Mouse (Mus musculus) urinary bladder, adult 18-20 months (tissue): Measurements from ENCODE around the gene Gpr137.

Experiments
- DNase-seq, 2 experiments: peaks; one replicate each; pipeline ENCODE4 v3.0.0; 2022; ENCODE audit warnings: low spot score in 2 of 2, mixed read lengths in 2 of 2

The Gpr137 gene

DNA sequence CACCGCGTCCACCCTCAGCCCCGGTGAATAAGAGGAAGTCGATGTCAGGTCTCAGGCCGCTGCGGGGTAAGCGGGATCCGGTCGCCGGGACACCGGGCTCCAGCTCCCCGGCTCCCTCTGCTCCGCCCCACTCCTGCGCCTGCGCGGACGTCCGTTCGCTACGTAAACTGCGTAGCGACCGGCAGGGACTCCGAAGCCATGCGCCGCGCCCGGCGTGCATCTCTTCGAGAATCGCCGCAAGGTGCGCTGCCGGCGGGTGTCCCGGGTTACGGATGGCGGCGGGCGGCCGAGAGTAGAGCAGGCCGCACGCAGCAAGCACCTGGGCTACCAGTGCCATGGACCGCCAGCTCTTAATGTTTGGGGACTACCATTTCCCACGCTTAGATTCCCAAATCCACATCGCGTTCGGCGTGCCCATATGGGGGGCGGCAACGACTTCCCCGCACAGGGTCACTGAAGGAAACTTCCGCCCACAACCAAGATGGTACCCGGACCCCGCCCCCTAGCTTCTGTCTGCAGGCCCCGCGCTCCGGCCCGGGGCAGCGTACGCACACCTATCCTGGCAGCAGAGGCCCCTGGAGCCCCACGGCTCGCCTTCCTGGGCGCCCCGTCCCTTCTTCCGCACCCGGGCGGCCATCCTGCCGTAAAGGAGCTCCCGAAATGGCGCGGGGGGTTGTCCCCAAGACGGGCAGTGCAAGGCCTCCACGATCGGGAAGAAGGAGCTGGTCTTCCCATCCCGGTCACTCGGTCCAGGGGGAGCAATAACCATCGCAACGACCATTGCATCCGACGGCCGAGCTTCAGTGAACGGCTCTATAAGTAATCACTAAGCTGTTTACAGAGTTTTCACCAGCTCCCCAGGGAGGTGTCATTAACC, 670 bp downstream of the Gpr137 start, which contains the start of gene Bad:
Bad (plus strand) TSS at position 490 of the 877 bp plus-strand sequence.
- peak; percentile 90 to 97 for DNase-seq

DNA sequence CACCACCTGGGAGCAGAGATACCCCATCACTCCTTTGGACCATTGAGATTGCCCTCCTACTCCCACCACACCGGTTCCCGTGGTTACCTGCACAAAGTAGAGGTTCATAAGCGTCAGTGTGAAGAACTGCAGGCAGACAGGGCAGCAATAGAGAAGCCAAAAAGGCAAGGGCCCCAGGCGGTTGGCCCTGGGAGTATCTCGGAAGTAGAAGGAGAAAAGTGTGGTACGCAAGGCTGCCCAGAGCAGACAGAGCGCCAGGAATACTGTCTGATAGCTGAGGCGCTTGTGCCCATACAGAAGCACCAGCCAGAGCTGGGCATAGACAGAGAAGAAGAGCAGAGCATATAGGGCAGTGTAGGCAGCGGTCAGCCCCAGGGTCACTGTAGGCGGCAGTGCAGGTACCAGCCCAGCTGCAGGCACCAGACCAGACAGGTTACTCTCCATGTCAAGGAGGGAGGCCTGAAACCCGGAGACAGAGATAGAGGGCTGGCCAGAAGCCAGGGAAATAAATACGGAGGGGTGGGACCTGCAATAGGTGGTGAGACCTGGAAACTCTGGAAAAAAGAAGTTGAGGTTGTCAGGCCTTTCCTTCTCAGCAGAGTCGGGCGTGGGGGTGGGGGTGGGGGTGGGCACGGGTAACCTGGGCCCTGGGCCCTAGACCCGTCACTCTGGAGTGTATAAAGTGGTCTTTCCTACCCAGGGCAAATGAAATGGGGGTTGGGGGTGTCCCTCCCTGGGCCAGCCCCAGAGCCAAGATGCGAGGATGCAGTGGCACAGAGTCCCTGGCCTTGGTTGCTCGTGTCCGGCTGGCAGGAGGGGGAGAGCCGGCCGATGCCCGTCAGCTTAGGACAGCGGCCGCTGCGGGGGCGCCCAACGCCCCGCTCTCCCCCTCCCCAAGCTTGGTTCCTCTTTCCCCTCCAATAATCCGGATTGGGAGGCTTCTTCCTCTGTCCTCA, 1.6 kb downstream of the Gpr137 start:
- DNase-seq, result no peak

DNA sequence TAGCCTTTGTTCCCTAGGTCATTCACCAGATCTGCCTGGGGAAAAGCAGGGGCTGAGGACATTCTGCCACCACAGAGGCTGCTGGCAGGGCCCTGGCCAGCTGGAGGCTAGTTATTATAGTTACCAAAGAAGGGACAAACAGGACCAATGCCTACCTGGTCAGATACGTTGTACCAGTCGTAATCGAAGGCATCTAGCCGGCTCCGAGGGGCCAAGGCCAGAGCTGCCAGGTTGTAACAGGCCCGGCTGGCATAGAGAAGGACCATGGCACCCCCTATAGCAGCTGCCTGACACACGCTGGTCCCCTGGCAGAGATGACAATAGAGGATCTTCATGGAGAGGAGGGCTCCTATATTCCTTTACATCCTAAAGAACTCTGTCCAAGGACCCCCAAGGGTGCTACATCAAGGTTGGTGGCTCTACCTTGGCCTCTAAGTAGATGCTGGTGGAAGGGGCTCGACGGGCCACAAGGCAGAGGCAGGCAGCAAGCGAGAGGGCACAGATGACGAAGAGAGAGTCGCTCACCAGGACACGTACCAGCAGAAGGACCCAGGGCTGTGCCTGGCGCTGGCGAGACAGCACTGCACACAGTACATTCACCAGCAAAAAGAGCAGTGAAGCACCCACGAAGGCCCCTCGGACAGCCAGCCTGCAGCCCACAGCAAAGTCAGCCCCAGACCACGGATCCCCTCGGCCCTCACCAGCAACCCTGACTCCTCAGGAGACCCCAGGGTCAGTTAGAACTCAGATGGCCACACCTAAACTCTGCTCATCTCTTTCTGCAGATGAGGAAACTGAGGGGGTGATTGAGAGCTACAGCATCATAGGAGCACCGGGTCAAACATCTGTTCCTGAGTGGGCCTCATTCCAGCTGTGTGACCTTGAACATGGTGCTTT, 2.9 kb downstream of the Gpr137 start:
- no peak for DNase-seq

DNA sequence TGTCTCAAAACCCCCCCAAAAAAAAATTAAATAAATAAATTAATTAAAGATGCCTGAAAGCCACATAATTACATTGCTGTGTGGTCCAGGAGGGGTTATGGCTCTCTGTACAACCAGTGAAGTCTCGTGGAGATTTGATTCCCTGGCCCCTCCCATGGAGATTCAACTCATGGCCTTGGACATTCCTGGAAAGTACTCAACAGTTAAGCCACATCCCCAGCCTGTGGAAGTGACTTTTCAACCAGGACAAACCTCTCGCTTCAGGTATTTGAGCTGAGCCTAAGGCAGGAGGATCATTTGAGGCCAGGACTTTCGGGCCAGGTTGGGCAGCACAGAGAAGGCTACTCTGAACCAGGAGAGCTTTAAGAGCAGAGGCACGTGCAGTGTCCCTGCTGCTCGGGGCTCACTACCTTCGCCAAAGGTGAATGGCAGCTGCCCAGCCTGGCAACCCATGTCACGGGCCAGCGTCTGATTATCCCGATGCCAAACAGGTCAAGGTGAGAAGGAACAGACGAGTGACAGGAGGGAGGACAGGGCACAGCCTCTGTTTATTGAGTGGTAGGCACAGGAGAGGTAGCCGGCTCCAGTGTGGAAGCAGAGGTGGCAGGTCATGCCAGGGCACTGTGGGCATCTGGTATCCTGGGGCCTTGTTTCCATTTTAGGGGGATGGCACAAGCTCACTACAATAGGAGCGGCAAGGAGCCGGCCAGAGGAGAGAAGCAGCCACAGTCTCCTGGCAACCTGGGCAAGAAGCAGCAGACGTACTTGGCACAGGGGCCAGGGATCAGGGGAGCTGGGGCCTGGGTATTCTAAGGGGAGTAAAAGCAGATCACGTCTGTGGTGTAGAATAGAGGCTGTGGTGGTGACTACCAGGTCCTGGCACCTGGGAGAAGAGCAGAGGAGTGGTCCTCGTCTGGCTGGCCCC, 4.5 kb downstream of the Gpr137 start:
- no peak for DNase-seq

DNA sequence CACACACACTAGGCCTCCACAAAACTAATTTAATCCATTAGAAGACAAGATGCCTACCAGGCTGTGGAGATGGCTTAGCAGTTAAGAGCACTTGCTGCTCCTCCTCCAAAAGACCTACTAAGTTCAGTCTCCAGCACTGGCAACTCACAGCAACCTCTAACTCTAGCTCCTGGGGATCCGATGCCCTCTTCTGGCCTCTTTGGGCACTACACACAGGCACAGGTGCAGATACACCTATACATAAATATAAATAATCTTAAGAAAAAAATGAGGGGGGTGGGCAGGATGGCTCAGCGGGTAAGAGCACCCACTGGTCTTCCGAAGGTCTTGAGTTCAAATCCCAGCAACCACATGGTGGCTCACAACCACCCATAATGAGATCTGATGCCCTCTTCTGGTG, 6.0 kb downstream of the Gpr137 start:
- DNase-seq, result no peak

DNA sequence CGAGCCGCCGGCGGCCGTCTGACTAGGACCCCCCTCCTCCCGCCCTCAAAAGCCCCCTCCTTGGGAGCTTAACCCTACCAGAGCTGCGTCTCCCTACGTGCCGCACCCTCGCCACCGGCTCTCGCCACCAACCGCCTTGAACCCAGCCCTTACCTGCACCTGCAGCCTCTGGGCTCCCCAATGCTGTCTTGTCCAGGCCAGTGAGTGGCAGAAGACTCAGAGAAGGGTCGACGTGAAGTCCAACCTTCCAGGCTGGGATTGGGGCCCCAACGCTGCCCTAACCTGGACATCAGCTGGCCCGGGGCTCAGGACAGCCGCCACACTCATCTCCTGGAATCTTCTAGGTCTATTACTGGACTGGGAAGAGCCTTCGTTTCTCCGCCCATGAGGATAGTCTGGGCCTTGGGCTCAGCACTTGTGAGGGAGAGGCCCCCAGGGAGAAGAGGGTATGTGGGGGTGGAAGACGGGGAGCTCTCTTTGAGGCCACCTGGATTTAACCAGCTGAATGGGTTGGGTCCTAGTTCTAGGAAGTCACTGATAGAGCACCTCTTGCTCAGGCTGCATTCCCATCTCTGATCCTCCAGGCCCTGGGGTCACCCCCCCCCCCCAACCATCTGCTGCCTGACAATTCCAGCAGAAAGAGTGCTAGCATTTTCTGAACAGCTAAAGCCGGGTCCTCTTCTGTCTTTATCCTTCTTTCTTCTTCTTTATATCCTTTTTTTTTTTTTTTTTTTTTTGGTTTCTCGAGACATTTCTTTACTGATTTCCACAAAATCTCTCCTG, 7.9 kb downstream of the Gpr137 start, which contains the start of gene Kcnk4:
Kcnk4 (minus strand) TSS at position 321 of the 783 bp plus-strand sequence.
- DNase-seq, result no peak

DNA sequence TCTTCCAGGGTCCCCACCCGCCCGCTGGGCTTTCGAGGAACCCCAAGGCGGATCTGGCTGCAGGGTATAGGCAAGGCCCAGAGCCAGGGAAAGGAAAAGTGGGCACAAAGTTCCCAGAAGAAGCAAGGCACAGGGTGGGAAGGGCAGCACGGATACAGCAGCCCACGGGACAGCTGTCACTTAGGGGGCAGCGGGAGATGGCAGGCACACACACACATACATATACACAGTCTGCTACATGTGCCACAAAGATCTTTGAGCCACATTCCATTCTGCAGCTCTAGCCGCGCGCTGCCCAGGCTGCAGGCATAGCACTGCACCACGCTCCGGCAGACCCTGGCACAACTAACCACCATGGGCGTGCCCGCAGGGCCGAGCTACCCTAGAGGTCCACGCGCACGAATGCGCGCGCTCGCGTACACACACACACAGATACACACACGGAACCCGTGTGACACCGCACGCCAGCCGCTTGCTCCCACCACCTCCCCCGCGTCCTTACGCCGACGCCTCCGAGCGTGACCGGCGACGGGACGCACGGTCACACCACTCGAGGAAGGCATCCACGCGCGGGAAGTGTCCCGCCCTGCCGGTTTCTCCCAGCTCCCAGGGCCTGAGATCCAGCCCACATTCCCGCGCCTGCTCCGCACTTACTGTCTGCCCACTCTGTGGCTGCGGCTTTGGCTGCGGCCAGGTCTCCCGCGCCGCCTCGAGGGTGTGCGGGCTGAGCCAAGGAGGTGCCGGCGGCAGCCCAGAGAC, 8.7 kb downstream of the Gpr137 start:
- DNase-seq, result peak in 1 of 2 experiments; percentile 44

DNA sequence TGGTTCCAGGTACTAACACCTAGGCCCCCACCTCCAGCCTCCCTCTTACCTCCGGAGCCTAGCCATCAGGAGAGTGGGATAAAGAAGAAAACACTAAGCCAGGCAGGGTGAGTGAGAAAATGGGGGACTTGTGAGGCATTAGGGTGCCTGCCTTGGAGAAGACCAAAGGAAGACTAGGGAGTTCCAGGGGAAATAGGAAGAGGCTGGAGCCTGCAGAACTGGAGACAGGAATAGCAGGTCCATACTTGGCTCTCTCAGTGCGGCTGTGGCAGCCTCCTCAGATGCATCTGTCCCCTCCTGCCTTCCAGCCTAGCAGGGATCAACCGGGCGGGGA, 9.2 kb downstream of the Gpr137 start:
- DNase-seq, result no peak

DNA sequence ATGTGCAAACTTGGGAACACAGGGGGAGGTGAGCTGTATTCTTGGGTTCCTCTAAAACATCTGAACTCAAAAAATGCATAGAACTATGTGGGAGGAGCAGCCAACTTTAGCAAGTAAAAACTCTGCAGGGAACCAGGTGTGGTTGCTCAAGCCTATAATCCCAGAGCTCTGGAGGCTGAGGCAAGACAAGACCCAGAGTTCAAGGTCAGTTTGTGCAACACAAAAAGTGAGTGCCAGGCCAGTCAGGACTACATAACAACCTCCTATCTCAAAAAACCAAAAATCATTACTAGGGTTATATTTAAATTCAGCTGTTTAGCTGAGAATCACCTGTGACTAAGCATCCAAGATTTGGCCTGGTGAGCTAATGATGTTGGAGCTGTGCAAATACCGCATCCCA, 10.3 kb downstream of the Gpr137 start:
- no peak for DNase-seq

DNA sequence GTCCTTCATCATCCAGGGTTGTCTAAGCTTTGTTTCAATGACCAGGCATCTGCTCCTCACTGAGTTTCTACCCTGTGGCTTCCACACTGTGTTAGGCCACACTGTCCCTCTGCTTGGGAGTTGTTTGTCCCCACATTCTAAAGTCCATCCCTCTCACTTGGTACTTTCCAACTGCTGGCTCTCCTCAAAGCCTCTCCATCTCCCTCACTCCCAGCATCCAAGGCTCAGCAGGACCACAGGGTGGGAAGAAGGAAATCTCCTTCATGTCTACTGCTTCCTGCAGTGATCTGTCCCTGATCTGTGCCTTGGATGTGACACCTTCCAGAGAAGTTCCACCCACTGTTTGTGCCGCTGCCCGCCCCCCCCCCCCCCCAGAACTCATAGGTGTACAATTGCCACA, 11.3 kb downstream of the Gpr137 start:
- DNase-seq, result no peak

DNA sequence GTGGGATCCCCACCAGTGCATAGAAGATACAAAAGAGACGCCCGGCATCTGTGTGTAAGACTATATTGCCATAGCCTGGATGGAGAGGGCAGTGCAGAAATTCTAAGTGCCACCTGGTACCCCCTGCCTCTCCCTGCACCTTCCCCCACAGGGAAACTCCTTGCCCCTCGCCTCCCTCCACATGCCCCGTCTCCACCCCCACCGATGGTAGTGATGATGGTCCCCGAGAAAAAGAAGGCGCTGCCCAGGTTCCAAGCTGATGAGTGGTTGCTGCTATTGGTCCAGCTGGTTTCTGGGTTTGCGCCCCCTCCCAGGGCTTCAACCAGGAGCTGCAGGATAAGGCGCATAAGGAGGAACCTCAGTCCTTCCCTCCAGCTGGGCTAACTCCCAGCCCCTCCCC, 14.2 kb downstream of the Gpr137 start:
- no peak for DNase-seq

DNA sequence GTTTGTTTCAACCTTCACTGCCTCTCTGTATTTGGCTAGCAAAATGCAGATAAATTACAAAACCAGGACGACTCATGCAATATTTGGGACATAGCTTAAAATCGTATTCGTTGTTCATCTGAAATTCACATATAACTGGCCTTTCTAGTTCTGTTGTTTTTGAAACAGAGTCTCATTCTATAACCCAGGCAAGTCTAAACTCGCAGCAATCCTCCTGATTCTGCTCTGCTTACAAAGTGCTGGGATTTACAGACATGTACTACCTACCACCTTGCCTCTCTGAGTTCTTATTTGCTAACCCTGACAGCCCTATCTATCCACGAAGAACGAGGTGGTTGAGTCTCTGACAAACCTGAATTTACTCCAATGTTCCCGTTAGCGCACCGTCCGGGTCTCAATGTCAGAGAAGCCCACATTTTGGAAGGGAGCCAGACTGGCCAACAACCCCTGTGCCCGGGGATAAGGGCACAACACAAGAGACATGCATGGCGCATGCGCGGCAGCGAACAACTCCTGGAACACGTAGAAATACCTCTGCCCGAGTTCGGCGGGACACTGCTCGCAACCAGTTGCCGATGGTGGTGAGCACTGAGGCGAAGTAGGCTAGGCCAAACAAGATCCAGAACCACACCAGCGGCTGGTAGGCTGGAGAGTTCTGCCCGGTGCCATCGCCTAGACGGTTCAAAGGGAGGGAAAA, 15.6 kb downstream of the Gpr137 start:
- DNase-seq, result peak; percentile 68 to 78

DNA sequence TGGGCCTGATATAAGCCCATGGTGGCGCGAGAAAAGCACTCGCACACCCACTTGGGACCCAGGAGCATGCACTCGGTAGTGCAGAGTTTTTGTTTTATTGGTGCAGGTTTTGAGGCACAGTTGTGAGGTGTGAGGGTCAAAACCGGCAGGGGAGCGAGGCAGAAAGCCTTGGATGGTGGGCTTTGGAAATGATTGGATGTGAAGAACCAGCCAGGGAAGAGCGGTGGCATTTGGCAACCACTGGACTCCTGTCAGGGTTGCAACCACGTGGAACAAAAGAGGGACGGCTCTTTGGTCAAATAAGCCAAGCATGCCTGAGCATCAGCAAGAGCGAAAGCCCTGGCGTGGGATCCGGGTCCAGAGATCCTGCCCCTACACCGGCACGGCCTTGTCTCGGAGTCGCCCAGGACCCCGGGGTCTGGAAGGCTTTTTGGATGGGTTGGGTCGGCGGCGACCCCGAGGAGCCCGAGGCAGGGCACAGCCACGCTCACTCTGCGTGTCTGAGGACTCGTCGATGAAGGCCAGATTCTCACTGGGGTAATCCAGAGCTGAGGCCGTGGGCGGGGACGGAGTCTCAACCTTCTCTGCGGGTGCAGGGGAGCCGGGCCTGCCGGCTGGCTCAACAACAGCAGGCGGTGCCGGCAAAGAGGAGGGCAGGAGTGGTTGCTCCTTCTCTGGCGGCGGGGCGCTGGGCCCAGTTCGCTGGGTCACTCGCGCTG, 16.5 kb downstream of the Gpr137 start:
- DNase-seq, result no peak

DNA sequence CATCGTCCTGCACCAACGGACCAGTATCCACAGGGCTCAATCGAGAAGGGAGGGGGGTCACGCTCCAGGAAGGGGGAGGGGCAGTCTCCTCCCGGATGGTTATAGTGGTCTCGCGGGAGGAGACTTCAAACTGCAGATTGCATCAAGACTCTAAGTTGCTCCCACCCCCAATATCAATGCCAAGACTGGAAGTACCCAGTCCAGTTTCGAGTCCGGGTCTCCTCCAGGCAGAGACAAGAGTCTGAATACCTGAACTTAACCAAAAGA, 17.0 kb downstream of the Gpr137 start, which contains the start of gene Catsperz:
Catsperz (minus strand) TSS at position 74 of the 267 bp plus-strand sequence.
- no peak for DNase-seq

DNA sequence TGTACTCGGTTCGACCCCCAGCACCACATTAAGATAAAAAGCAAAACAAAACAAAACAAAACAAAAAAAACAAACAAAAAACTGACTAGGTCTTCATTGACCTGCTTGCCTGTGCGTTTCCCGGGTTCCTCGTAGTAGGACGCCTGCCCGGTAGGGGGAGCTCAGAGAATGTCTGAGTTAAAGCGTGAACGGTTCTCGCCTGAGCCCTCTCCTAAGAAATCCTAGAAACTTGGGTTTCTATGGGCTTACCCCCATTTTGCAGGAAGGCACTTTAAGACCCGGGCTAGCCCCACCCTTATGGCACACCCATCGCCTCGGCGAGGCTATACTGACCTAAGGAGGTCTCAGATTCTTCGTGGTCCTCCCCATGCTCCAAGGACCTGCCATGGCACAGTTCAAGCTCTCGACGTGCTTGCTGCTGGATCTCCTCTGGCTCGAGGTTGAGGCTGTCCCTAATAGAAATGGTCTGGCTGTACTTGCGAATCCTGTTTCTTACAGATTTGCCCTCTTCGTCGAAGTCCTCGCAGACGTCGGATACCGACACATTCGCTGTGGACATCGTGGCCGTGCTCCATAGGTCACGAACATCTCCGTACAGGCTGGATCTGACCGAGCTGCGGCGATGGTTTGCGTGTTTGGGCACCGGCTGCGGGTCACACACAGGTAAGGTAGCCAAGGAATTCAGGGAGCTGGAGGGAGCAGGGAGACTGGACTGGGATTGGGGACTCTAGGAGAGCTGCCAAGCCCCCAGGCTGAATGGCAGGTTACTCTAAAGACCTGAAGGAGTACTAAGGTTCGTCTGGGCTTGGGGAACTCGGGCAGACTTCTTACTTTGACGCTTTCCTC, 17.6 kb downstream of the Gpr137 start:
- peak; percentile 73 to 87 for DNase-seq

DNA sequence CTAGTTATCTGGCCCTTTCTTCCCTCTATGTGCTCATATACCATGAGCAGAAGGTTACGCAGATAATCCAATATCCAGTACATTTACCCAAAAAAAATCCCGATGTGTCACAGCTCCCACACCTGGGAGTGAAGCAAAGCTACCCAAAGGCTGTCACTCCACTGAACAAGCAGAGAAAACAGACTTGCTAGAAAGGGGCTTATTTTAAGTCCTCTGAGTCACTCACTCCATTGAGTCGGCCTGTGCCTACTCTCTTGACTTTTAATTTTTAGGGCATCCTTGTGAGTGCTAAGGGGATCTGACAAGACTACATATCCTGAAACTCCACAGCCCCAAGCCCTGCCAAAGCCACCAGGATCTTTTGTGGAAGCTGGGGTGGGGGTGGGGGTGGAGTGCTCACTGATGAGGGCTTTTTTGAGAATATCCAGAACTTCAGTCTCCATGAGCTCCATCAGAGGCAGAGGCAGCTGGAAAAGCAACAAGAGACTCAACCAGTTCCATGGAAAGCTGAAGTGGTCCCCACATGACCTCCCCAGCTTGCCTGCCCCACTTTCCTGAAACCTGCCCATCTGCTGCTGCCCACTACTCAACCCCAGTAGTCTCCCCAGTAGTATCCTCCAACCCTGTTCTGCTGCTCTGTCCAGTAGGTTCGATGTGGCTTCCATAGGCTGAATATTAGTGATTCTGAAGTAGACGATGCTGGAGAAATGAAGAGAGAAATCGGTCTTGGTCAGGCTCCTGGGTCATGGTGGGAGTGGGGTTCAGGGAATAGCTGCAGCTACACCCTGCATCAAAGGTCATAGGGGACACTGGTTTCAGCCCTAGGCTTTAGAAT, 19.2 kb downstream of the Gpr137 start:
- DNase-seq, result no peak
